Mouse (Mus musculus) 3134 (cell line): ENCODE measurements at regions not wholly inside any gene's neighbourhood (a gene's known extent, or its start where the extent isn't known, plus 50 kb on each side); places are given as distances from the start of the nearest gene placed in this dataset.

Experiments
- DNase-seq: peaks from one replicate; pipeline ENCODE4 v3.0.0-alpha.2; 2011; ENCODE audit warnings: low spot score; ENCODE audit not compliant: insufficient read length; ENCODE audit errors: extremely low read depth

DNA sequence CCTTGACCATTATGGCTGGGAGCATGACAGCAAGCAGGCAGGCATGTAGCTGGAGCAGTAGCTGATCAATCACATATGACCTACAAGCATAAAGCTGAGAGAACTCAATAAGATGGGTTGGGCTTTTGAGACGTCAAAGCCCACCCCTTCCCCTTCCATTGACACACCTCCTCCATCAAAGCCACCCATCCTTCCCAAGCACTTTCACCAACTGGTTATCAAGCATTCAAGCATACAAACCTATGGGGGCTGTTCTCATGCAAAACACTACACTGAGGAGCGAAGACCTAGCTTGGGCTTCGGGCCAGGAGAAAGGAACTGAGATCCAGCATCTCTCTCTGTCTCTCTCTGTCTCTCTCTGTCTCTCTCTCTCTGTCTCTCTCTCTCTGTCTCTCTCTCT lies 118.4 kb upstream of the Tle3 start:
- DNase-seq = no peak

DNA sequence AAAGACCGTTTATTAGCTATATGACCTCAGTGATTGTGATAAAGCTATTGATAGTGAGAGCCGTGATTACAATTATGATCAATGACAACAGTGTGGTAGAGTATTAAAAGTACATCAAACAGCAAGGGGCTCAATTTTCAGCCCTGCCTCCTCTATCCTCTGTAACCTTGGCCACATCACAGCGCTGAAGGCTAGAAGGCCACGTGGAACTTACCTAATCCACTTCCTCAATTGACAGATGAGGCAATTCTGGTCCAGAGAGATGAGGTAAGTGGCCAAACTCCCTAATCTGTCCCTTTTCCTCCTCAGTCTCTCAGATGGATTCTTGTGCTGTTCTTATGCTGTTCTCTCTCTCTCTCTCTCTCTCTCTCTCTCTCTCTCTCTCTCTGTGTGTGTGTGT lies 114.7 kb upstream of the Tle3 start:
- no peak for DNase-seq

DNA sequence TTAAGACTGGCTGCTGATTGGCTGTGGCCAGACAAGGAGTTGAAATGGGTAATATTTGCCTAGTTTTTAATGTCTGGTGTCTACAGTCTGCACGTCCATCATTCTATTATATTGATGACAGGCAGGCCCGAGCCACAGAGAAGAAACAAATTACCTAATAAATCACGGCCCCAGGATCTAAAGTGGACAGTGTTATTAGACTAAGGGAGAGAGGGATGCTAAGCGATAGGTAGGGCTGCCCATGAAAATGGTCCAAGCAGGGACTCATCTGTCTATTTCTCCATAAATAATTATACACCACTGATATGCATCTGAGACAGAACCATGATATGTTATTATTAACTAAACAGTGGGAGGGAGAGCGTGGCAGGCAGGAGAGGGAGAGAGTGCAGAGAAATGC lies 114.1 kb upstream of the Tle3 start:
- DNase-seq = no peak

DNA sequence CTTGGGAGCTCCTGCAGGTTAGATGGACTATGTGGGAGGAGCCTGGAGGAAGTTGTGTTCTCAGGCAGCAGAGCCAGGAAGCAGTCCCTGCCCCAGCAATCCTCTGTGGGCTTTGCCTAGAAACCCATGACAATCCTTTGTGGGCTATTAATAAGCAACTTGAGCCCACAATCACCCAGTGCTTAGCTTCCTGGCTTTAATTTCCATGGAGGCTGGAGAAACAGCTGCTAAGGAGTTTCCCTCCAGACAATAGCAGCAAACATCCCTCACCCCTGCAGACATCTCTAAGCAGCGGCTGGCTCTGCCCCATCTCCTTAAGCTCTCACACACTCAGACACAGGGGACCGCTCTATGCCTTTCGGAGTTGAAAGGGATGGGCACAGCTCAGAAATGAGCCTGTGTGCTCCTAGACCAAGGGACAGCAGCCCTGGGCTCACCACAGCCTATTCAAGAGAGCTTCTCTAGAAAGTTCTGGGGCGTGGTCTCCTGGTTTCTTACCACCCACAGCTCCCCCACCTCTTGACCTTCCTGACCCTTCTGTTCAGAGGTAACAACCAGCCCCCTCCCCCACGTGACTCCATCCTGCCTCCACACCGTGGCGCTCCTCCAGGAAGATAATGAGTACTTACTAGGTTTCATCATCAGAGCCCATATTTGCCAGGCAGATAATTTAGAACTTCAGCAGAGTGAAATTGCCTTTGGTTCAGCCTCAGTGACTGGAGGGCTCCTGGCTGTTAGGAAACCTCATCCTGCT lies 112.6 kb upstream of the Tle3 start:
- DNase-seq = no peak

DNA sequence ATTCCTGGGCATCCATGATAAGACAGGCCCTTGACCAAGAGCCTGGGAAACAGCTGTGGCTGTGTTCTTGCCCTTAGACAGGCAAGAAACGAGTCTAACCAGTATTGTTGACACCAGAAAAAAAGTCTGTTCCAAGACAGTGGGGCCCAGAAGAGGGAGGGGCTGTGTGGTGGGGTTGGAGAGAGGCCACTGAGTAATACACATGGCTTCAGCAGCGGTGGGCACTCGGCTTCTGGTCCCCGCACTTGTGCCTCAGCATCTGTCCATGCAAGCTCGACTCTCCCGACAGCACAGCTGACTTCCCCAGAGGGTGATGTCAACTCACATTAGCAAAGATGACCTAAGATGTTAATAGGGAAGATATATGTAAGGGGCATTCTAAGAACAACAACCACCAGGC lies 110.9 kb upstream of the Tle3 start:
- DNase-seq = no peak

DNA sequence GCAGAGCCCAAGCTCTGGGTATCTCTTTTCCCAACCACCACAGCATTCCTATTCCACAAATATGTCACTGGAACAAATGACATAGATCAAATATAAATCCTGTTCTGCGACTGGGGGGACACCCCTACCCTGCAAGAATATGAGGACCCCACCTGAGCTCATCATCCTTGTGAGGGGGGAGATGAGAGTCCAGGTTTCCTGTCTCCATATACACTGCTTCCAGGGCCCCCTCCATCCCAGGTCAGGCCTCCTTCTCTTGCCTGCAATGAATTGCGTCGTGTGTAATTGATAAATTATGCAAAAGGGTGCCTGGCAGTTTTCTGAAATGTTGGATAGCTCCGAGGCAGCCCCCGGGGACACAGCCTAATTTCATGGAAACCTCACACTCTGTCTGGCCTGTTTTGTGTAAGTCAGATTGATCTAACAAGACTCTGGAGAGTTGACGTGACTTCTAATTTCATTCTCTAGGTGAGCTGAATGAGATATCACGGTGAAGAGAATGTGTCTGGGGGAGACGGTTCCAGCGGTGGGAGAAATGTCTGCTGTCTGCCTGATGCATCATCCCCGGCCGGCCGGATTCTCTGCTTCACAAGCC lies 110.3 kb upstream of the Tle3 start:
- no peak for DNase-seq

DNA sequence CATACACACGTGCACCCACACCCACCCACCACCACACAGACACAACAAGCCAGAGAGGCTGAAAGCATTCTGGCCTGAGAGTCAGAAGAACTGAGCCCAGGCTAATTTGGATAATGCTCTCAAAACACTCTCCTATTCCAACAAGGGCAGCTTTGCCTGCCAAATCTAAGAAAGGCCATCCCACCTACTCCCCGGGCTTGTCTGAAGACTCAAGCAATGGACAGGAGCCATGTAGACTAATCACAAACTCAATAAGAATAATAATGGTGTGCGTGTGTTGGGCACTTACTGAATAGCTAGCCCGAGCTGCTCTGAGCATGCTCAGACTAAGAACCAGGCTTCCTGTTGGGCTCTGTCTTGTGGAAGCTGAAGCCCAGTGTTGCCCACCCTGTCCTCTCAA lies 108.8 kb upstream of the Tle3 start:
- DNase-seq = no peak

DNA sequence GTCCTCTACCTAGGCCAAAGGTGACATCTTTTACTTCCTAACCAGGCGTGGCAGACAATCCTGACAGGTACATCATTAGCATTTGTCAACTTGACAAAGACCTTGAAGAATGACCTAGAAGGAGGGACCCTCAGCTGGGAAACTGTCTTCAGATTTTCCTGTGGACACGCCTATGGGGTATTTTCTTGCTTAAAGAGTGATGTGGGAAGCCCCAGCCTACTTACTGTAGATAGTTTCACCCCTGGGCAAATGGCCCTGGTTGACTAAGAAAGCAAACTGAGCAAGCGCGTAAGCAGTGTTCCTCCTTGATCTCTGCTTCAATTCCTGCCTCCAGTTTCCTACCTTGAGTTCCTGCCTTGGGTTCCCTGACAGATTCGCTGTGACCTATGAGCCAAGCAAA lies 106.7 kb upstream of the Tle3 start:
- DNase-seq = no peak

DNA sequence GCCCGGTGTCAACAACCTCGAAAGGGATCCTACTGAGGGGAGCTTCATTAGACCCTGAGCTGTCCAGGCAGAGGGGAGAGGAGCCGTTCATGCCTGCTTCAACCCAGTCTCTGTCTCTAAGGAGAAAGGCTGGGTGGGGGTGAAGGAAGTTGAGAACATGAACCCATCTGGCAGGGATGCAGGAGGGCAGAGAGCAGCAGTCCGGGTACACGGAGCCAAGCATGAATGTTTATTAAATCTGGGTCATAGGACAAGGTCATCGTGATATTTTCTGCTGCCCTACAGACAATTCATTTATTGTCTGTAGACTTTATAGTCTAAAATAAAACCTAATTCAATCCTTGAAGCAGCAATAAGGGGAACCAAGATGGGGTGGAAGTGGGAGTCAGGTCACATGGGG lies 105.2 kb upstream of the Tle3 start:
- no peak for DNase-seq

DNA sequence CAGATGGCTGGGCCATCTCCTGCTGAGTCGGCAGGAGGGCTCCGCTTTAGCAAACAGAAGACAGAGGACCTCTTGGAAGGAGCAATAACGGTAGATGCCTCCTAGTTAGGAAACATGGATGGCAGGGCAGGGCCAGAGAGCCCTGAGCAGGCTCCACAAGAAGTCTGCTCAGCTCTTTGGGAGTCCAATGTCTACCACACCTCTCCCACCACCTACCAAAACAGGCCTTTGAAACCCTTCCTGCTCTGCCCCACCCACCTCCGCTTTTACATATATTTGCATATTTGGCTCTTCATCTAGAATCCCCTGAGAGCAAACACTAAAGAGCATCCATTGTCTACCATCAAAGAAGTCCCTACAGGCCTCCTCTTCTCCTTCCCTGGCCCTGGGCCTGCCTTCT lies 104.6 kb upstream of the Tle3 start:
- no peak for DNase-seq

DNA sequence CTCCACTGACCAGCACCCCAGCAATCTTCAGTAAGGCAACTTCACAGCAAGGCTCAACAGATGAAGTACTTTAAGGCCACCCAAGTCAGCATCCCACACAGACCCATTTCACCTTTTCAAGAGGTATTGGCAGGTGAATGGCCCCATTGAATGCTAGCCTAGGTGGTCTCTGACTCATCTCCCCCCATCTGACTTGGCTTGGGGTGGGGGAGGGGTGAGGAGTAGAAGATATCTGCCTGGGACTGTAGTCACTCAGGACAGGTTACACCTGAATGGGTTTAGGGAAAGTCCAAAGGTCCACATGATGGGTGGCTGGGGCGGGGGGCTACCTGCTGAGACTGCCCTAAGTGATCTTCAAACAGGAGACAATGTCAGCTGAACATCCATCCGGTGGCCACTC lies 104.0 kb upstream of the Tle3 start:
- no peak for DNase-seq

DNA sequence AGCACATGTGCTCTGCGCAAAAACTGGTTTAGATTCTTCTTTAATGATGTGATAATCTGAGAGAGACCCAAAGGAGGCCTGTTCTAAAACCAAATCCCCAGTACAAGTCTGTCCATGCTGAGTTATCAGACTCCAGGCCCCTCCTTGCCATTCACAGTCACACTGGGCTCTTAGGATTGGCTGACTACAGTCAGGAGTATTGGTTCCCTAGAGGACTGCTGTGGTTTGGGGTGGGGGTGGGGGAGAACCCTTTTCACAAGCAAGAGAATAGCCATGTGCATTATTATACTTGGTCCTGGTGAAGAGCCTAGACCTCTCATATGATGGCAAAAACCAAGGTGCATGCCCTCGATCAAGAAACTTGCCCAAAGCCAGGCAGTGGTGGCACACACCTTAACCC lies 103.5 kb upstream of the Tle3 start:
- DNase-seq = peak; percentile 35

DNA sequence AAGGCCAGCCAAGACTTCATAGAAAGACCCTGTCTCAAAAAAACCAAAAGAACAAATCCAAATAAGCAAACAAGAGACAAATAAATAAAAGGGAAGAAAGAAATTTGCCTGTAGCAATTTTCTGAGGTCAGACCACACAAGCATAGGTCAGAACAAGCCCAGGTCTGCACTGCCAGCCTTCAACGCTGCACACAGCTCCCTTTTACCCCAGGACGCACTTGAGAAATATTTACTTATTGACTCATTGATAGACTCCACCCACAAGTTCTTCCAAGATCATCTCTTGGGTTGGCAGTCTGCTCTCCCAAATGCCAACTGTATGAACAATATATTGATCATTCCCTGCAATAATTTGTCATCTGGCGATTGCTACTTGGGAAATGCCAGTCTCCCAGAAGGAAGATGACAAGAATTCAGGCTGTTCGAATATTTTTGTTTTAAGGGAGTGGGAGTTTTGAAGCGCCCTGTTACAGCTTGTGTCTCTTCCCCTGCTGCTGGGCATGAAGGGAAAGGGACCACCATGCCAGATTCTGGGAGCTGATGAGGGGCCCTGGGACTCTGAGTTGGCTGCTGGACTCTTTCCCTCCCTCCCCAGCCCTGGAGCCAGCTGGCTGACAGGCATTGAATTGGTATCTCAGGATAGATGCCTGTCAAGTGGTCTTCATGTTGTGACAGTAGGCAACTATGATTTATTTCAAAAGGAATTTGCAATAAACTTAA lies 102.9 kb upstream of the Tle3 start:
- DNase-seq = peak; percentile 55

DNA sequence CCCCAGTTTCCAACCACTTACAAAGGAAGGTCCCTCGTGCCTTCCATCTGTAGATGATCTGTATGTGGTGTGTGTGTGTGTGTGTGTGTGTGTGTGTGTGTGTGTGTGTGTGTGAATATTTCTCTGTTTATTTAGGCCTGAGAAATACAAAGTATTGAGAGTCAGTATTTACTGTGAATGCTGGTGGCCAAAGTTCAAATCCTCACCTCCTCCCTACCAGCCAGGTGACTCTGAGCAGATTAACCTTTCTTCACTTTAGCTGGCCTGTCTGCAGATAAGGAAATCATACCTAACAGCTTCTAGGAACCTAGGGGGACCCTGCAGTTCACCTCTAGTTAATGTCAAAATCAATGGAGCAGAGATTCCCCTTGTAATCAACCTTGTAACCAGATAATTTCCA lies 100.9 kb upstream of the Tle3 start:
- DNase-seq = no peak

DNA sequence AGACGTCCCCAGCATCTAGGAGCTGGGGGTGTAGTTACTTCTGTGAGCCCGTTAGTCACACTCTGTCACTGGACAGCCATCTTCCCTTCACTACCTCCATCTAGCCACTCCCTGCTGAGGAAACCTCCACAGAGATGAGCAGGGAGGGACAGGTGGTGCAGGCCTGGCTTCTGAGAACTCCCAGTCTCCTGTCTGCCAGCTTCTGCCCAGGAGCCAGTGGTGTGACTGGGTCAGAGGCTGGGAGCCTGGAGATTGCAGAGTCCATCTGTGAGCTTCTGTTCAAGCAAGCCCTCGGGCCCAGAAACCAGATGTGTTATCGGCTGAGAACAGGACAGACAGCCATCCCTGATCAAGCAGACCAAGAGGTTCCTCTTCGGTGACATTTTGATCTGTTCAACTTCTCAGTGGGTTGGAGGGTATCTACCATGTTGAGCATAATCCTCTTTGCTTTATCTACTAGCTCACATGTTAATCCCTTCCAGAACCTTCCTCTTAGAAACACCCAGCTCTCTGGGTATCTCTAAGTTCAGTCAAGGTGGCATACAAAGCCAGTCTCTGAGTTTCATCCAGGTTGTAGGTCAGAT lies 100.3 kb upstream of the Tle3 start:
- no peak for DNase-seq

DNA sequence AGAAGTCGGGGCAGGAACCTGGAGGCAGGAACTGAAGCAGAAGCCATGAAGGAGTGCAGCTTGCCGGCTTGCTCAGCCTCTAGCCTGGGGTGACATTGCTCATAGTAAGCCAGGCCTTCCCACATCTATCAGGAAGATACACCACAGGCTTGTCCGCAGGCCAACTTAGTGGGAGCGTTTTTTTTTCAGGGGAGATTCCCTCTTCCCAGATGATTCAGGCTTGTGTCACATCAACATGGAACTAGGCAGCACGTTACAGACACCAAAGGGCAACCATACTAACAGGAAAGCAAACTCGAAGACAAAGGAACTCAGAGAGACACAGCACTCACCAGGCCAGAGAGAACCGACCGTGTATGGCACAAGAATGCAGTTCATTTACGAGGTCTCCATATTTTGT lies 98.1 kb upstream of the Tle3 start:
- peak; percentile 56 for DNase-seq

DNA sequence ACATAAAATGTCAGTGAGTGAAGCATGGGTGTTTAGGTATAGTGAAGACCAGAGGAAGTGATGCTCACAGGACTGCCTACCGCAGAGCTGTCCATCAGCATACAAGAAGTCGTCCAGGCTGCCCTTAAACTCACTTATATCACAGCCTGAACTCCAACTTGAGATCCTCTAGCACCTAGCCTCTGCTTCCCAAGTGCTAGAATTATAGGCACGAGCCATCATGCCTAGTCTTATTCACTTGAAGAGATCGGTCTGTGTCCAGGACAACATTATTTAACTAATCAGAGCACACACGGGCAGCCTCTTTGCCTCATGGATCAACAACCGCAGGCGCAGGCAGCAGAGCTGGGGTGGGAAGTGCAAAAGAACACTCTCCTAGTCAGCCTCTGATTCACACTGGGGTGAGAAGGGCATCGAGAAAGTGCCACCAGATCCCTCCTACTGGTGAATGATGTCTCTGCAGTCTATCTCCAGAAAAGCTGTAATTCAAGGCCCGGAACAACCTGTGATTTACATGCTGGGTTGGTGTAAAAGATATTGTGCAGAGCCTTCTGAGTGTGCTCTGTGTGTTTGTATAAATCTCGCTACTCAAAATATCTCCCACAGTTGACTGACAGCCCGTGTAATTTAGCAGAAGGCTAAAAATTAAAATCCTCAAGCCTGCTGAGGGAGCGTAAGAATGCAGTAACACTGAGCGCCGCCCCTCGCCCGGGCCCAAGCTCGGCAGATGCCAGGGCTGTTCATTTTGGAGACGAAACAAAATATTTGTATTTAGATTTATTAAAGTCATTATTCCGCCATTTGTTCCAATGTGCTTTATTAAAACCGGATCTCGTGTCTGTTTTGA lies 94.6 kb upstream of the Tle3 start:
- peak; percentile 20 for DNase-seq

DNA sequence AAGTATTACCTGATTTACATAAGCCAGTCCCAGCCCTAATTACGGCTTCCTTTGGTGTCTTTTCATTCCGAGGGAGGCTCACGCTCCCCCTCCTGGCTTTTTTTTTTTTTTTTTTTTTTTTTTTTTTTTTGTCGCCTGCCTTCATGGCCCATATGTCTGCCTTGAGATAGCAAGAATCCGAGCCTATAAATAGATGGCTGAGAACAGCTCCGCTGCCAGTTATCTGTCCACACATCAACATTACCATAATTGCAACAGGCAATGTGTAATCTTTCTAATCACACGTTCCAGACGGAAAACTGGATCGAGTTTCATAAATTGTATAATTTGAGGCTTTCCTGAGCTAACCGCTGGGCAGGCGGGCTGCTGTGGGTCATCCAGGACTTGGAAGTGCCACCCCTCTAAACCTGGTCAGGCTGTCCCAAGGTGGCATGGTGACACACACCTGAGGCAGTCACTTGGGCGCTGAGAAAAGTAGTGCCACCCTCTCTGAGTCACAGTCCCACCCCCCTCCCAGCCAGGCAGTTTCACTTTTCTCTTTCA lies 93.9 kb upstream of the Tle3 start:
- peak; percentile 54 for DNase-seq

DNA sequence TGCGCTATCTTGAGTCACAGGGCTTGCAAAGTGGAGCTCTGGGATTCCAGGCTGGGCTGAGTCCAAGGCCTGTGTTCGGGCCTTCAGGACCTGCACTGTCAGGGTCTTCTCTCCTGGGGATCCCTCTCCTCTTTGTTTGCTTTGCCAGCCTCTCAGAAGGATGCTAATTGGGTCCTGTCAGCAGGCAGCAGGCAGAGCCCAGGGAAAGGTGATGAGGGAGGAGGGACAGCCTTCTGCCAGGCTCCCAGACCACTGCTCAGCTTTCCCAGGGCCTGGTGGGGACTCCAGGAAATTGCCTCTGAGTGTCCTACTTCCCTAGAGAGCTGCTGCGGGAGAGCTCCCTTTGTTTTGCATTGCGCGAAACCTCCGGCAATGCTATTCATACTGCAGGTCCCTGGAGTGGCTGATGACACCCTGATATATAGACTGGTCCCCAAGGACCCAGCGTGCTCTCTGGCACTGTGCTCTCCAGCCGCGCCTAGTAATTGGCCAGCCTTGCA lies 93.1 kb upstream of the Tle3 start:
- DNase-seq = peak; percentile 28

DNA sequence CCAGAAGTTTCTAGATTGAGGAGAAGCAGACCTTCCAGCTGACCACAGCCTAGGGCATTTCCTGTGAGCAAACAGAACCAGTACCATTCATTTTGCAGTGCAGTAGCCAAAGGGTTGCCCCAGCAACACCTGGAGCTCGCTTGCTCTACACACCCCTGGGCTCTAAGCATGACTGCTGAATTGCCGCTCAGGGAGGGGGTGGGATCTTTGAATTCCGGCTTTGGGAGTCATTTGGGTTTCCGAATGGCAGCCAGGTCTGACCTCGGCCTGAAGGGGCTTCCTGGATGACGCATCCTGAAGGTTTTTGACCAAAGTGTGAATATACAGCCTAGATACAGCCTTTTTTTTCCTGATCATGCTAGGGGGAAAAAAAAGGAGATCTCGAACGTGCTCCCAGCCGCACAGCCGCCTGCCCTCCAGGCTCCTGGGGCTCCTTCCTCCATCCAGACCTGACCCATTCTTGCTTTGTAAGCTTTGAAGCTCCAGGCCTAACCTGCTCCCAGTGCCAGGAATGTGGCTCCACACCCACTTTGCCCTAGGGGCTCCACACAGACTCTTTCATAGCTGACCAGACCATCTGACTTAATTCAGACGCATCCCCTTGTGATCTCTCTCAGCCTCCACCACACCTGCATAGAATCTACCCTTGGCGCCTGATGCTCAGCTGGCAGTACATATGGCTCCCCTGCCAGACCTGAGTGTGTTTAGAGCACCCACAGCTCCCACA lies 91.1 kb upstream of the Tle3 start:
- DNase-seq = peak; percentile 53
